Mouse (Mus musculus) liver, embryonic 14.5 days (tissue): ENCODE results near the gene Rab3d. TPM values are rescaled to one million over a fixed set of nuclear protein-coding genes. Genes with fewer than 3 reads are reported as not detected.
A peak's percentile ranks its signal among the peaks of the same experiment; 100 is the strongest.

ENCODE experiments used
- ATAC-seq: fragments of 200-750 bp; cut with Nextera tagmentation; 2 replicates; pipeline ENCODE4 v1.8.0; 2017; ENCODE audit warnings: moderate number of reproducible peaks, mild to moderate bottlenecking, moderate library complexity; ENCODE audit not compliant: insufficient read depth
- DNase-seq, 3 experiments: peaks; one replicate each; pipeline ENCODE4 v3.0.0-alpha.2; 2012 to 2013; ENCODE audit warnings: low read depth in 3 of 3, low spot score in 3 of 3
- H3K27ac ChIP-seq: fragments of 300-500 bp; sonication (generic); 2 replicates; pipeline ENCODE4 v1.5.1; 2014; ENCODE audit warnings: moderate library complexity, mild to moderate bottlenecking, control low read depth, inconsistent platforms
- H3K27me3 ChIP-seq: fragments of 300-500 bp; sonication (generic); 2 replicates; pipeline ENCODE4 v1.6.1; 2014; ENCODE audit warnings: mild to moderate bottlenecking, low read length, moderate library complexity; ENCODE audit not compliant: control insufficient read depth, insufficient read depth
- H3K36me3 ChIP-seq: fragments of 300-500 bp; sonication (generic); replicated peaks from 2 replicates; pipeline ENCODE4 v1.6.1; 2014; ENCODE audit warnings: low read depth; ENCODE audit not compliant: control insufficient read depth, insufficient read depth
- H3K4me1 ChIP-seq, 2 experiments: fragments of 200-500 bp in 1 of 2; fragments of 300-500 bp in 1 of 2; sonication (generic) in 1 of 2; replicated peaks; 2 replicates each; pipeline ENCODE4 v1.6.1; 2012 to 2014; ENCODE audit warnings: antibody characterized with exemption in 1 of 2, inconsistent platforms in 1 of 2, low read length in 1 of 2; ENCODE audit not compliant: control insufficient read depth in 2 of 2, insufficient read depth in 2 of 2
- H3K4me2 ChIP-seq: fragments of 300-500 bp; sonication (generic); 2 replicates; pipeline ENCODE4 v1.6.1; 2014; ENCODE audit warnings: low read depth, mild to moderate bottlenecking, control low read depth, moderate library complexity
- H3K4me3 ChIP-seq, 2 experiments: fragments of 200-500 bp in 1 of 2; fragments of 300-500 bp in 1 of 2; sonication (generic) in 1 of 2; 2 replicates each; pipeline ENCODE4 v1.5.1; 2012 to 2014; ENCODE audit warnings: low read depth in 2 of 2, low read length in 2 of 2, mild to moderate bottlenecking in 2 of 2, control low read depth in 1 of 2, inconsistent platforms in 1 of 2, moderate library complexity in 1 of 2; ENCODE audit not compliant: insufficient read depth in 1 of 2
- H3K9ac ChIP-seq: fragments of 300-500 bp; sonication (generic); replicated peaks from 2 replicates; pipeline ENCODE4 v1.6.1; 2014; ENCODE audit warnings: mild to moderate bottlenecking, control low read depth, moderate library complexity
- H3K9me3 ChIP-seq: fragments of 300-500 bp; sonication (generic); 2 replicates; pipeline ENCODE4 v1.6.1; 2016; ENCODE audit warnings: low read length, mixed read lengths; ENCODE audit not compliant: control insufficient read depth
- CTCF ChIP-seq: IDR thresholded peaks from 2 replicates; pipeline ENCODE4 v1.5.1; 2016; ENCODE audit warnings: antibody characterized with exemption, low read depth, control low read depth
- EP300 ChIP-seq: IDR thresholded peaks from 2 replicates; pipeline ENCODE4 v1.6.1; 2016; ENCODE audit warnings: antibody characterized with exemption, low read depth
- WGBS: fragments of 180-500 bp; shearing (Covaris S2); extraction: QIAGEN DNeasy Blood & Tissue Kit; methylation state at CpG from one replicate; pipeline ENCODE4 v1.1.7; 2014; ENCODE audit not compliant: insufficient replicate concordance; 5-methylcytosine and 5-hydroxymethylcytosine counted together
- polyA plus RNA-seq, 2 experiments: library from polyadenylated mRNA; depleted of rRNA in 1 of 2; stranded (reverse) in 1 of 2; unstranded in 1 of 2; fragments of >200 nt; fragmentation: Nextera tagmentation in 1 of 2; extraction: Ambion mirVana in 1 of 2; gene quantifications; 2 replicates each; pipeline versions ENCODE4 v1.2.1 to v1.2.3; 2012 to 2014

Rab3d gene
- polyA plus RNA-seq, 2 experiments: 6.4 to 6.7 TPM

DNA sequence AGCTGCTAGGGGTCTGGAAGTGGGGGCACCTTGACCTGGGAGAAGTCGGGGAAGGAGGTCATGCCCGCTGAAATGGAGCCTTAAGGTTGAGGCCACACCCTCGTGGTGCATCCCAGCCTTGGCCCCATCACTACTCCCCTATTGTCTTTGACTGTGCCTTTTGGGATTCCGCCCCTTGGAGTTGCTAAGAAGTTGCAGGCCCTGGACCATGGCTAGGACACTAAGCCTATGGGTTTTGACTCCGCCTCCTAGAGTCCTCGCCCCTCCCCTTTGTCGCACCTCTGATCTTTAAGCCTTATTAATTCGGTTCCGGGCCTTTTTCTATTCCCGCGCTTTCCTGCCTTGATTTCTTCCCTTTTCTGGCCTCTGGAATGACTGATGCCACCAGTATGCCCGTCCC is 25.6 kb upstream of the Rab3d start:
- WGBS: 41% methylated on average over 12 of the region's 12 CpGs
- ATAC-seq (no peak), DNase-seq (no peak)
- no peak for TF ChIP-seq EP300
- TF ChIP-seq CTCF: no peak
- Histone ChIP-seq H3K4me2 (no peak overlapping the region), H3K27ac (no peak overlapping the region), H3K4me1 (0 out of 4 replicates have a peak, but pooled peaks cover 0 to 2% of the 10 kb centered on the region in 2 experiments), H3K36me3 (no peaks in the 10 kb centered on the region), H3K9ac (no peak overlapping the region), H3K27me3 (no peaks in the 10 kb centered on the region; the same call in 1 of the 2 replicates), H3K9me3 (no peaks in the 10 kb centered on the region), H3K4me3 (no peak overlapping the region)

DNA sequence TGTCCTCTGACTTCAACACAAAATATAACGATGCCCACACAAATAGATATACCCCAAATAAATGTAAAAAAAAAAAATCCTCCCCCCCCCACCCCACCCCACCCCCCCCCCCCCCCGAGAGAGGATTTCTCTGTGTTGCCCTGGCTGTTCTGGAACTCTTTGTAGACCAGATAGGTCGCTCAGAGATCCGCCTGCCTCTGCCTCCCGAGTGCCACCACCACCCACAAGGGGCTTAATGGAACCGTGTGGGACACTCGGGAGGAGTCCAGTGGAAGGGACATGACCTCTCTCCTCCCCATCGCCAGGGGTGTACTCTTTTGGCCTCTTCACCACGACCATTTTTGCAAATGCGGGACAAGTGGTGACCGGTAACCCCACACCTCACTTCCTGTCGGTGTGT is 25.1 kb upstream of the Rab3d start:
- 59% methylated on average over 12 of the region's 12 CpGs for WGBS
- no peak for ATAC-seq

DNA sequence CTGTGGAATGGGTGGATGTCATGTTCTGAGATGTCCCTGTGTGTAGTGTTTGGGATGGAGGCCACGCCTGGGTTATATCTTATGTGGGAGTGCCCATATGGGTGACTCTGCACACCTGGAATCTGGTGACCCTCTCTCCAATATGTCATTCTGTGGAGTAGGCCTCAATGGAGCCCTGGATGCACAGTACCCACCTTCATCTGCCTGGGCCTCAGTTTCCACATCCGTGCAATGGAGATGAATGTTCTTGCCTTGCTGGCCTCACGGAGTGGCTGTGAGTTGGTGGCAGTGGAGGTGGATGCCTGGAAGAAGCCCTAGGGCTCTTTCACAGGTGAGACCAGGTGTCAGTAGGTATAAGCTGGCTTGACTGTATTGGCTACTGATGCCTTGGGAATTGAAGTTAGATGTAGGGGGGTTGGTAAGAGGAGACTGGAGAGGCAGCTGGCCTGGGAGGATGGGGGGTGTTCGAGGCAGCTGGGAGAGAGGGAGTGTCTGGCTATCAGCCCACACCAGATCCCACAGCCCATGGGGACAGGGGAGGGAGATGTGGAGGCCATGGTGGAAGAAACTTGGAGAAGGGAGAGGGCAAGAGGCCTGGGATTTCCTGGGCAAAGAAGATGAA is 20.4 kb upstream of the Rab3d start:
- ATAC-seq (no peak), DNase-seq (no peak)
- Histone ChIP-seq H3K4me1 (no peaks in the 10 kb centered on the region; a peak in 2 of 4 replicates), H3K36me3 (no peaks in the 10 kb centered on the region), H3K4me2 (no peak overlapping the region), H3K27ac (no peak overlapping the region), H3K4me3 (no peak overlapping the region), H3K9ac (no peak overlapping the region), H3K27me3 (no peaks in the 10 kb centered on the region), H3K9me3 (no peaks in the 10 kb centered on the region)
- WGBS: 54% methylated on average over 4 of the region's 4 CpGs
- TF ChIP-seq CTCF (no peak), EP300 (no peak)

More for the DNA sequence above, 25.1 kb upstream of the Rab3d start:
- Histone ChIP-seq H3K4me3 (no peak overlapping the region), H3K9me3 (no peaks in the 10 kb centered on the region), H3K4me1 (0 out of 4 replicates have a peak, but pooled peaks cover 0 to 2% of the 10 kb centered on the region in 2 experiments), H3K36me3 (no peaks in the 10 kb centered on the region), H3K27me3 (no peaks in the 10 kb centered on the region; the same call in 1 of the 2 replicates), H3K9ac (no peak overlapping the region), H3K27ac (no peak overlapping the region), H3K4me2 (no peak overlapping the region)
- no peak for DNase-seq
- no peak for TF ChIP-seq EP300
- TF ChIP-seq CTCF: no peak

DNA sequence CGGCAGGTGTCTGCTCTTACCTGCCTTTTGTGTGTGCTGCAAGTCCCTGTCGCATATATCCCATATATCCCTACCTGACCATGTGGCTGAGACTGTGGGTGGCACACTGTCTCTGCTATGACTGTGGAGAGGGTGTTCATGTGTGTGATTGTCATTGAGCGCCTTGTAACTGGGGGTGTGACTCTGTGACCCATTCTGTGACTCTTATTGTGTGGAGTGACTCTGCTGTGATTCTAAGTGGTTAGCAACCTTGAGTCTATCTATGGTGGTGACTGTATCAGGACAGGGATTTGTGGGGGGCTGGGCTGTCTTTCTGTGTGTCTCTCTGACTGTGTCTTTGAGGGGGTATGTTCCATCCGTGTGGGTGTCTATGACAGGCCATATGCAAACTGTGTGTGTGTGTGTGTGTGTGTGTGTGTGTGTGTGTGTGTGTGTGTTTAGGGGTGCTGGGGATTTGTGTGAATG is 19.8 kb upstream of the Rab3d start:
- Histone ChIP-seq H3K9ac (no peak overlapping the region), H3K4me2 (no peak overlapping the region), H3K27me3 (no peaks in the 10 kb centered on the region), H3K9me3 (no peaks in the 10 kb centered on the region), H3K27ac (no peak overlapping the region), H3K36me3 (no peaks in the 10 kb centered on the region), H3K4me1 (no peaks in the 10 kb centered on the region; a peak in 2 of 4 replicates), H3K4me3 (no peak overlapping the region)
- 65% methylated on average over 4 of the region's 4 CpGs for WGBS
- DNase-seq (no peak), ATAC-seq (no peak)
- TF ChIP-seq EP300 (no peak), CTCF (no peak)

DNA sequence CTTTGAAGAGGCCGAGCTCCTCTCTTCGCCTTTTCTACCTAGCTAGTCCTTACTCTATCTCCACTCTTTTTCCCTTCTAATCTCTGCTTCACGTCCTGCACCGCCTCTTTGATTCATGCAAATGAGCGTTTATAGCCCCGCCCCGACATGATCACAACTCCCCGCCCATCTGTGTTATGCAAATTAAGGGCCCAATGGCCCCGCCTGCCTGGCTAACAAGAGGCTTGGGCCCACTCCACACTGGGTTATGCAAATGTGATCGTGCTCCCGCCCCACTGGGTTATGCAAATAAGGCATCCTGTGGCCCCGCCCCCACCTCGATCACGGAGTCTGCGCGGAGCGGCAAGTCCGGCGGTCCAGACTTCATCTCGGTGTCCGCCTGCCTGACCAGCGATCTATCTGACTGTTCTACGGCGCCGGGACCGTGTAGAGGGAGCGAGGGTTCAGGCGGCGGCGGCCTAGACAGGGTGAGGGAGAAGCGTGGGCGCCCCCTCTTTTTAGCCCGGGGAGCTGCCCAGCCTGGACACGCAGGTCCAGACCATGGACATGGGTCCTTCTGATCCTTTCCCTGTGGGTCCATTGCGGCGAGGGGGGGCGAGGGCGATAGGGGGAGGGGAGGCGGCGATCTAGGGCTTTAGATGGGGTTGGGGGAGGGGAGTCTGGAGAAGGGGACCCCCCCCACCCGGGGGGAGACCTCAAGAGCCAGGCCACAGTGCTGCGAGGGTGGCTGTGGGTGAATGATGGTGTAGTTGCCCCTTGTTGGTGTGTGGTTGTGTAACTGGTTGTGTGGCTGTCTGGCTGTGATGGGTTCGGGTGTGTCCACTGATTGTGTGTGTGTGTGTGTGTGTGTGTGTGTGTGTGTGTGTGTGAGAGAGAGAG is 18.9 kb upstream of the Rab3d start, which contains the start of gene Plppr2:
Gene Plppr2 (plus strand): TSS at position 342 of the 879 bp plus-strand sequence.
- Histone ChIP-seq H3K9ac (no peak within 1 kb of the TSS), H3K27ac (no peak within 1 kb of the TSS)
- ATAC-seq: peak; percentile 90

More for the DNA sequence above, 18.9 kb upstream of the Rab3d start, which contains the start of gene Plppr2:
- peak; percentile 79 to 81 (median 80) for DNase-seq
- Histone ChIP-seq H3K36me3 (no peaks in the 10 kb centered on the region), H3K4me1 (no peaks in the 10 kb centered on the region; a peak in 2 of 4 replicates), H3K4me2 (peak within 1 kb of the TSS; percentile 67), H3K27me3 (no peaks in the 10 kb centered on the region), H3K9me3 (no peaks in the 10 kb centered on the region), H3K4me3 (peak within 1 kb of the TSS; percentile 38 to 43)
- 2% methylated on average over 42 of the region's 43 CpGs for WGBS
- no peak for TF ChIP-seq CTCF
- TF ChIP-seq EP300: no peak
